Mouse (Mus musculus): ENCODE results near the gene Cpeb2. TPM values are rescaled to one million over a fixed set of nuclear protein-coding genes. Genes with fewer than 3 reads are reported as not detected.

Gene Cpeb2
- total RNA-seq, 2 experiments from 2014 or later = 6.4 to 18.0 TPM

GRCm38 (mm10) chr5:43309961-43310360 is 77.0 kb downstream of the Cpeb2 start:
- ATAC-seq (ENCODE audit: poor library complexity, severe bottlenecking) = no peak

- no peak for ATAC-seq (ENCODE audit: poor library complexity, severe bottlenecking)
Measured at GRCm38 (mm10) chr5:43324311-43324862, 91.4 kb downstream of the Cpeb2 start.

- ATAC-seq (ENCODE audit: poor library complexity, severe bottlenecking) = no peak
Measured at GRCm38 (mm10) chr5:43325561-43325960, 92.6 kb downstream of the Cpeb2 start.

GRCm38 (mm10) chr5:43328579-43328978 is 95.6 kb downstream of the Cpeb2 start:
- no peak for ATAC-seq (ENCODE audit: poor library complexity, severe bottlenecking)

- no peak for ATAC-seq (ENCODE audit: poor library complexity, severe bottlenecking)
Measured at GRCm38 (mm10) chr5:43330260-43330659, 97.3 kb downstream of the Cpeb2 start.

GRCm38 (mm10) chr5:43334469-43334868 is 101.5 kb downstream of the Cpeb2 start:
- no peak for ATAC-seq (ENCODE audit: poor library complexity, severe bottlenecking)

- ATAC-seq (ENCODE audit: poor library complexity, severe bottlenecking) = no peak
Measured at GRCm38 (mm10) chr5:43337212-43337611, 104.2 kb downstream of the Cpeb2 start.

- no peak for ATAC-seq (ENCODE audit: poor library complexity, severe bottlenecking)
Measured at GRCm38 (mm10) chr5:43338771-43339475, 106.0 kb downstream of the Cpeb2 start.

Measured in megakaryocyte, adult 5-6 weeks (primary cell).